Mouse (Mus musculus): ENCODE results near the gene Hivep1. TPM values are rescaled to one million over a fixed set of nuclear protein-coding genes. Genes with fewer than 3 reads are reported as not detected.
A peak's percentile ranks its signal among the peaks of the same experiment; 100 is the strongest.

Hivep1 gene
- total RNA-seq, 1 experiment: 8.1 TPM

- Histone ChIP-seq H3K4me1 (ENCODE audit: control insufficient read depth in 2 of 2, insufficient read depth in 2 of 2, low read length in 2 of 2, poor library complexity in 1 of 2) (0 out of 4 replicates have a peak, but pooled peaks cover 0 to 2% of the 10 kb centered on the region in 2 experiments), H3K4me3 (ENCODE audit: insufficient read depth in 1 of 2, low read depth in 1 of 2, low read length in 2 of 2, poor library complexity in 1 of 2, severe bottlenecking in 1 of 2) (no peak overlapping the region), H3K9me3 (ENCODE audit: control insufficient read depth, insufficient read depth, low read depth, low read length) (no peaks in the 10 kb centered on the region), H3K36me3 (ENCODE audit: control insufficient read depth, insufficient read depth, low read length, poor library complexity, severe bottlenecking) (no peaks in the 10 kb centered on the region), H3K9ac (ENCODE audit: insufficient read depth, low read depth, low read length, poor library complexity, severe bottlenecking) (no peak overlapping the region), H3K27ac (ENCODE audit: insufficient read depth, low read depth, low read length, poor library complexity, severe bottlenecking) (no peak overlapping the region)
- TF ChIP-seq ZNF384 (IDR thresholded peaks at IDR 0.05; ENCODE audit: low read depth, low read length) (no peak), HCFC1 (IDR thresholded peaks at IDR 0.05; ENCODE audit: borderline replicate concordance, insufficient read depth, low read length) (no peak), MAFK (IDR thresholded peaks at IDR 0.05; ENCODE audit: insufficient read depth, low read depth, low read length) (peak; percentile 82)
- in situ Hi-C loops (cut with MboI; ENCODE audit: low sequenced_read_pairs in 2 of 2, unreplicated experiment in 2 of 2): no loop called here
- no peak for DNase-seq (ENCODE audit: low read depth, low spot score)
Observed at GRCm38 (mm10) chr13:42242131-42242530, 190.3 kb downstream of the Hivep1 start.

Other genes with a start within 250 kb of the Hivep1 start
- gene Adtrp, start 204.3 kb upstream of the Hivep1 start, total RNA-seq (2012; rRNA removed): 0.32 and 0.58 TPM in 2 replicates
- 4.7 and 9.2 TPM in 2 replicates for gene Edn1, start 249.5 kb downstream of the Hivep1 start, total RNA-seq (2012; rRNA removed)

Measured in ES-E14 (cell line).